Mouse (Mus musculus): ENCODE measurements around the gene Auts2.

DNA sequence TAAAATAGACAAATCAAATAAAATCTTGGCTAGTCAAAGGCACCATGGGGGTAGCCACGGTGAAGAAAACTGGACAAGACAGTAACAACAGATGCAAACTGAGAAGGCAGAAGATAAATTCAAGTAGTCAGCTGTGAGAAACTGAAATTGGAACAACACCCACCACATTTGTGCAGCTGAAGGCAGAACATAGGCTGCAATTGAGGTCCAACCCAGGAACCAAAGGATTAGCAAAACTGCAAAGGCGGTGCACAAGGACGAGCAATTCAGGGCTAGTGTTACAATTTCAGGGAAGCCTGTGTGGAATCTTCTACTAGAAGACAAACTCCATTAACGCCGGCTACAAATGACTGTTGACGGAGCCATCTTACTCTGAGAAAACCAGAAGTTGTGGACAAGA, 550.9 kb downstream of the Auts2 start:
- TF ChIP-seq POLR2A (IDR thresholded peaks at IDR 0.05; ENCODE audit: insufficient read depth, low read depth, low read length) (no peak), CTCF (IDR thresholded peaks at IDR 0.05) (no peak), EP300 (IDR thresholded peaks at IDR 0.05; ENCODE audit: insufficient read depth, low read depth, low read length) (no peak)

All from heart, adult 2 months (tissue).